Mouse (Mus musculus) adrenal gland, postnatal 36 days (tissue): ENCODE measurements at regions not wholly inside any gene's neighbourhood (a gene's known extent, or its start where the extent isn't known, plus 50 kb on each side); places are given as distances from the start of the nearest gene placed in this dataset.

Source experiments
- DNase-seq, 2 experiments: peaks; one replicate each; pipeline ENCODE4 v3.0.0; 2021; ENCODE audit warnings: mixed read lengths in 1 of 2

GRCm38 (mm10) chr6:67186537-67187274, 51.3 kb upstream of the Serbp1 start:
- no peak for DNase-seq

DNA sequence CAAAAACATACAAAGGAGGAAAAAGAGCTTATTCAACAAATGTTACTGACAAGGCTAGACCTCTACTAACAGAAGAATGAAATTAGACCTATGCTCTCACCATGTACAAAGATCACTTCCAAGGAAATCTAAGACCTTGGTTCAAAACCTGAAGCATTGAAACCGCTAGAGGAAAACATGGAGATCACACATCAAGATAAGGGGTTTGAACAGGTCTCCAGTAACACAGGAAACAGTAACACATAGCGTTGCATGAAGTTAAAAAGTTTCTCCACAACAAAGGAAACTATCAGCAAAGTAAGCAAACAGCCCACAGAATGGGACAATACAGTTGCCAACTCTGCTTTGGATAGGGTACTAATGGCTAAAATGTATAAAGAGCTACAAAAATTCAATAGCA, 53.3 kb upstream of the Serbp1 start:
- no peak for DNase-seq

DNA sequence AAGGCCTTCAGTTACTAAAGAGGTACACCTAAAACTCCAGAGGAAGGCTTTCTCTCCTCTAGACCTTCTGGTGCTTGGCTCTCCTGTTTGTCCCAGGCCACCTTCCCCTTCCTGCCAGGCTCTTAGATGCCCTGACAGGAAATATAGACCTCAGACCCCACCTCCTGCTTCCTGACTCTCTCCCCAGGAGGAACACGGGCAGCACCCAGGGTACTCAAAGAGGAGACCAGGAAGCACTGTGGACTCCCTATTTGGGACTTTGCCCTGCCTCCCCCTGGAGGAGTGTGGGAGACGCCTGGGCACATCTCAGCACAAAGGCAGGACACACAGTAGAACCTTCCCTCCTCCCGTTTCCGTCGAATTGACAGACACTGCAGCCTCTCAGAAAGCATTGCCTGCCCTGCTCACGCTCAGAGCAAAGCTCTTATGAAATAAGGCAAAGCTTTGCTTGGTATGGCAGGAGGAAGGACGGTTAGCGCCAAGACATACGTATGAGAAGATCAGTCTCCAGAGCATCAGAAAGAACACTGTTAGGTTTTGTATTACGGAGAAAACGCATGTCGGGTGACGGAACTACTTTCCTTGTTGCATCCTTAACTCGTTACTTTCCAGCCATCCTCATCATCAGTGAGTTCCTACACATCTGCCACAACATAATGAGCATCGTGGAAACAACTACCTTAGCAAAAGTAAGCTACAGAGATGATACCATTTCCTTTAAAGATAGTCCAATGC, 54.3 kb upstream of the Serbp1 start:
- DNase-seq: no peak

DNA sequence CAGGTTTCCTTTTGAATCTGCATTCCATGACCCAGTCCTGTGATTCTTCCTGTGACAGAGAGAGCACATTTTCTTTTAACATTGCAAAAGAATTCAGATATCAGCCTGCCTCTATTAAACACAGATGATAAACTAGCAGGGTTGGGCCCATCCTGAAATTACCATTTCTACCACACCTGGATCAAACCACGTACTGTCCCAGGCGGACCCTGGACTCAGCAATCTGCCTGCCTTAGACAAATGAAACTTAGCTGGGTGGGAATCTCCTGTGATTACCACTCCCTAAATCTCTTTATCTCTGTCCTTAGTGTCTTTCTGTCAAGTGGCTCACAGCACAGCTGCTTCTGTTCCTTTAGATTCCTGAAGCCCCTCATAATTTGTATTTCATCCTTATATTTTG, 55.5 kb upstream of the Serbp1 start:
- DNase-seq: no peak

- DNase-seq: no peak
Observed at GRCm38 (mm10) chr6:67181459-67181858, 56.5 kb upstream of the Serbp1 start.

- DNase-seq: no peak
Observed at GRCm38 (mm10) chr6:67179416-67179815, 58.6 kb upstream of the Serbp1 start.

DNA sequence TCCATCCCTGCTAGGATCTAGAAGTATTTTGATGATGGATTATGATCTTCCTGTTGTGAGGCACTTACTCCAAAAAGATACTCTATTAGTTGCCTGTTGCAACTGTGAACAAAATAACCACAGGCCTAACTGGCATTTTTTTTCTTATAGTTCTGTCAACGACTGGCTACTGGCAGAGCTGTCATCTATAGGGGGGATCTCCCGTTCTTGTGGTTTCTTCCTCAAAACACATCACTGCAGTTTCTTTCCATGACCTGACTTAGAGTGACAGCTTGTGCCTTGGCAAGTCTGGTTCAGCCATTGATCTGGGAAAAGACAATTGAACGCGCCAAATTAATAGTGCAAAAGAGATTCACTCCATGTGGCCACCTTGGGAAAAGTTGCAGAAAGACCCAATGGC, 59.4 kb upstream of the Serbp1 start:
- no peak for DNase-seq

DNA sequence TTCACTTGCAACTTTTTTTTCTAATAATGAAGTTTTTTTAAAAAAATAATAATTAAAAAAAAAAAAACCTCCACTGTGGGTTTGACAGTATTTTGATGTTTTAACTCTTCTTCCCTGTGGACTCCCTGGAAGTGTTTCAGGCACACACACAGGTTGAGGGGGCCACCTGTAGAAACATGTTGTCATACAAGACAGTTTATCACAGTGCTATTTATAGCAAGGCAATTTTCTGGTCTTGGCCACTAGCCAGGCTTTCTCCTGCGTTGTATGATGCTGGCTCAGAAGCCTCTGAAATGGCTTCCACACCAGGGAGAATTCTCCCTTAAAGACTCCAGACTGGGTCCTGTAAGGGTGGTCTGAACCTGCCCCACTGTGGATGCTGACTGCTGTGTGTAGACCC, 59.9 kb upstream of the Serbp1 start:
- peak; percentile 15 to 31 for DNase-seq

DNA sequence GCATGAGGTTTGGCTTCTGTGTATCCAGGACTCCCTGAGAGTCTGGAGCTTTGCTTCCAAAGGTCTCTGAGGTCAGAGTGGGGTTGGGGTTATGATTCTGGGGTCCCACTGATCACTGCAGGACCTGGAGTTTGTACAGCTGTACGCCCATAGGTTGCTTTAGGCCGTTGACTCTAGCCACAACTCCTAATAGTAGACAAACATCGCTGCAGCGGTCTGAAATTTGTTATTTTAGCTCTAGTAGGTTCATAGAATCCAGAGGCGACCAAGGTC, 67.4 kb upstream of the Serbp1 start:
- DNase-seq: no peak

DNA sequence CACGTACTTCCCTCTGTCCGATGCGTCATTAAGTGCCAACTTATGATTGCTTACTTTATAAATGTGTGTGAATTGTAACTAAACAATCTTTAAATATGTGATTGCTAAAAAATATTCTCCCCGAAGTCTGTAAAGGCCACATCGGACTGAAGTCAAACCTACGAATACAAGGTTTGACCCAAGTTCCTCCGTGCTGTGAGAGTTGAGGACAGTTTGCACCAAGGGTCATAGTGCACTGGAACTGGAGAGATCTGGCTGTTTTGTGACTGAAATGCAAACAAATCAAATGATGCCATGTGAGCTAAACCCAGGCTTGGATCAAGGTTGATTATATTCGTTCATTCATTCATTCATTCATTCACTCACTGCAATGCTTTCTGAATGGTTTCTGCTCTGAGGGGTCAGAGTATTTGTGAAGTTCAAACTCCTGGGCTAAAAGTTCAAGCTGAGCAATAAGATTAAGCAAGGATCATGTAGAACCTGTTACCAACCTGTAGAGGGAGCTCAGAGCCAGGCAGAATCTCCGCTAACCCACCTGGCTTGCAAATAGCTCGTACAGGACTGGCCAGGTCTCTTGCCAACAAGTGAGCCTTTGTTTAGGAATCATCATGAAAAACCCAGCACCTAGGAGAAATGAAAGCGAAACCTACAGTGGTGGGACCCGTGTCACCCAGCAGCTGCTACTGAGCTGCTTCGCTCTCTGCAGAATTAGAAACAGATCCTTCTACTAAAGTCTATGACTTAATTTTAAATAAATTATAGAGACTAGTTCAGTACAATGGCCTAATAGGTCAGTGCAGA, 67.9 kb upstream of the Serbp1 start:
- DNase-seq: peak; percentile 40 to 69

- DNase-seq: no peak
Observed at GRCm38 (mm10) chr6:67168803-67169202, 69.2 kb upstream of the Serbp1 start.

DNA sequence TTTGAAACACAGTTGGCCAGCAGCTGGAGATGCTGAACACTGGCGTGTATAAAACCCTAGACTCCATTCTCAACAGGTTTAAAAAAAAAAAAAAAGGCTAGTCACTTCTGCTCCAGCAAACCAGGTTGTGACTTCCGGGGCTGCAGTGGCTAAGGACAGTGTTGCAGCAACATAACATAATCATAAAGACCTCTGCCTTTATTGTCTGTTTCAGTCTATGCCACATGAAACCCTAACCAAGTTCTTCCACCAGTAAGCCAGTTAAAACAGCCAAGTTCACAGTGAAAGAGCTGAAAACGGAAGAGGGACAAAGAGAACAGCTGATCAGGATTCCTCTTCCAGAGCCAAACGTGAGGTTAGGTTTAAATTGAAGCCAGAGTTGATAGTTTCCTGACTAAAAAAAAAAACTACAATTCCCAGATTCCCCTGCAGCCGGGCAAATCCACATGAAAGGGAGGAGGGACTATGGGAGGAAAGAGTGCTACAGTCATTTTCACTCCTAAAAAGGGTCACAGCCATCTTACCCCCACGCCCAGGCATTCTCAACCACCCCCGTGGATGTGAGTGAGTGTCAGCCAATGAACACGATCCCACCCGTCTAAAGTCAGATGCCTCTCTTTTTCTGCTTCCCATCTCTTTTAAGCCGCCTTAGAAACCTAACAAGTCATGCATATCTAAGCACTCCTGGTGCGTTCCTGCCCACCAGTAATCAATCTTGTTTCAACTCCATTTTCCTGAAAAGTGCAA, 69.8 kb upstream of the Serbp1 start:
- DNase-seq: peak; percentile 51 to 60

DNA sequence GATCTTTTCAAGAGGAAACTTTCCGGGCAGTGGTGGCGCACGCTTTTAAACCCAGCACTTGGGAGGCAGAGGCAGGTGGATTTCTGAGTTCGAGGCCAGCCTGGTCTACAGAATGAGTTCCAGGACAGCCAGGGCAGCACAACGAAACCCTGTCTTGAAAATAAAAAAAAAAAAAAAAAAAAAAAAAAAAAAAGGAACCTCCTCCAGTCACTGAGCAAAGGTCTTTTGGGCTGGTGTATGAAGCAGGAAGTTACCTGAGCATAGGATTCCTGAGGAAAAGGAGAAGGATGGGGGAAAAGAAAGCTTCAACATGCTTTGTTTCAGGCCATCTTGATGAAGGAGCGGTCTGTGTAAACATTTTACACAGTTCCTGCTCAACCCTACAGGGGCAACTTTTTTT, 72.9 kb upstream of the Serbp1 start:
- no peak for DNase-seq

DNA sequence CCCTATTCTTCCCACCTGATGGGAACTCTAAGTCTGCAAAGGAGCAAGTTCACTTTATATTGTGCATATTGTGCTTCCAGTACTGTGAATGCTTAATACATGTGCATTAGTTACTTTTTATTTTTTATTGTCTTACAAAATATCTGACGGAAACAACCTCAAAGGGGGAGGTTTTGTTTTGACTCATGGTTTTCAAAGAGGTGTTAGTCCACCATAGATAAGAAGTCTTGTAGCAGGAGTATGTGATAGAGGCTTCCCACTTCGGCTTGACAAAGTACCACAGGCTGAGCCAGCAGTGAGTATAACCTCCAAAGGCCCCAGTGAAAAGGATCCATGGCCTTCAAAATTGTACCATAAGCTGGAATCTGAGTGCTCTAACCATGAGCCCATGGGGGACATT, 74.0 kb upstream of the Serbp1 start:
- no peak for DNase-seq

DNA sequence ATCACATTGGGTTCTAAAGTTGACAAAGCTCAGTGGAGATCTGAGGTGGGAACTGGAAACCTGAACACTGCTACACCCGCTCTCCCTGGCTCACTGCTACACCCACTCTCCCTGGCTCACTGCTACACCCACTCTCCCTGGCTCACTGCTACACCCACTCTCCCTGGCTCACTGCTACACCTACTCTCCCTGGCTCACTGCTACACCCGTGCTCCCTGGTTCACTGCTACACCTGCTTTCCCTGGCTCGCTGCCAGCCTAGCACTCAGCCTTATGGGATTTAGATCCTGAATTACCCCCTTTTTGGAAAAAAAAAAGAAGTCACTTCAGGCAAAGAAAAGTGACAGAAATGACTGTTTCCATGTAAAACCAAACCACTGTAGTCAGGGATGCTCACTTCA, 75.2 kb upstream of the Serbp1 start:
- no peak for DNase-seq

DNA sequence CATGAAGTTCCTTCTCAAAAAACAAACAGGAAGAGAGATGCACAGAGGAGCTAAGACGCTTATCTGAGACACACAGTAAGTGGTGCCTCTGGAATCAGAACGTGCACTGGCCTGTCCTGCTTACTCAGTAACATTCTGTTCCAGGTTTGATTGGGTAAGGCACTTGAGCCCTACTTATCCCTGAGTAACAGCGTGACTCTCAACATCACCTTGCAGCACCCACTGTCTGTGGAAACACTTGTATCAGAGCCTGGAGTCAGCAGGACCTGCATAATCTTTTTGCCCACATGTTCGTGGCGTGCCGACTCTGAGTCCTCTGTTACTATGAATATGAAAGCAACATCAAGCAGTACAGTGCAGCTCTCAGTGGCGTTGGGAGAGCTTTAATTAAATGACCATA, 76.4 kb upstream of the Serbp1 start:
- DNase-seq: no peak

GRCm38 (mm10) chr6:67160564-67160963, 77.4 kb upstream of the Serbp1 start:
- no peak for DNase-seq

- no peak for DNase-seq
Observed at GRCm38 (mm10) chr6:67159726-67160523, 78.1 kb upstream of the Serbp1 start.

- DNase-seq: no peak
Observed at GRCm38 (mm10) chr6:67159224-67159623, 78.8 kb upstream of the Serbp1 start.

GRCm38 (mm10) chr6:67158765-67159164, 79.2 kb upstream of the Serbp1 start:
- DNase-seq: peak; percentile 90 to 93

DNA sequence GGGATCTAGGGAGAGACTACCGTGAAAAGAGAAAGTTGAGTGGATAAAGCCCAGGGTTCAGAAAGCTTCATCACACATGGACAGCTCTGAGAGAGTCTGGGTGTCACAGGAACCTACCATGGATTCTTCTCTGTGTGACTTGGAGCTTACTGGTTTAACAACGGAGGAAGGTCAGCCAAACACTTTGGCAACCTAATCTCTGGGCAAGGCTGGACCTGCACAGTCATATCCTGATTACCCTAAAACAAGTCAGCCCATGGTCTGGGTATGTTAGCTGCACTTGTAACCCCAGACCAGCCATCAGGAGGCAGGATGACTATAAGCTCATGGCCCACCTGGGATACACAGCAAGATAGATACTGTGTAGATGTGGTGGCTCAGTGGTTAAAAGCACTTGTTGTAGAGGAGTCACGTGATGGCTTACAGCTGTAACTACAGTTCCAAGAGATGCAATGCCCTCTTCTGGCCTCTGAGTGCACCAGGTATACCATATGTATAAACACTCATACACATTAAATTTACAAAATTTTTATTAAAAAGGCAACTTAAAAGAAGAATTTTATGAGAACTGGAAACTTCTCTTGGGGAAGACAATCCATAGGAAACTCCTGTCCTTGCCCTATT, 85.0 kb upstream of the Serbp1 start:
- DNase-seq: no peak
